Mouse (Mus musculus): ENCODE results near the gene Gm28308.

DNA sequence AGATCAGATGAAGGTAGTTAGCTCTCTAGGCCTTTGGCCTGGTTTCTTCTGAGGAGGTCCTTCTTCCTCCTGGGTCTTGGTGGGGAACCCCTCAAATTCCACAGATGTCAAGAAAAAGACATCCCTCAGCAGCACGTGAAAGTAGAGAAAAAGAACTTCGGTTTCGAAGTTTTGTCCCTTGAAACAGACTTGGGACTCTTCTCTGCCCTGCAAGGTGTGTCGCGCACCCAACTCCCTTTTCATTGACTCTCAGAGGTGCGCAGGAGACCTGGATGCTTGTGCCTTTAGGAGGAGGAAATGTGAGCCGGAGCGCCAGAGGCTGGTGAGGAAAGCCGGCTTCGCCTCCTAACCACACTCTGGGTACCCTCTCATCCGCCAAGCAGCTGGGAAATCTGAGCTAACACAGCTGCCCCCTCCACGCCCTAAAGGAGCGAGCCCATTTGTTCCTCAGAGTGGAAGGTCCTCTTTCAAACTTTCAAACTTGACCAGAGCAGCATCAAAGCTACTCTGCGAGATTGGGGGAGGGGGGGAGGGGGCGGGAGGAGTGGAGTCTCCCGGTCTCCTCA lies 62.7 kb downstream of the Gm28308 start:
- TF ChIP-seq GATA1 (IDR thresholded peaks at IDR 0.05; ENCODE audit: low read length) (no peak), TAL1 (IDR thresholded peaks at IDR 0.05; ENCODE audit: low read length) (no peak)
